Mouse (Mus musculus) MEL (cell line): ENCODE measurements around the gene Safb. TPM values are rescaled to one million over a fixed set of nuclear protein-coding genes. Genes with fewer than 3 reads are reported as not detected.

Source experiments
- DNase-seq: peaks from one replicate; pipeline ENCODE4 v3.0.0; 2011; ENCODE audit warnings: low read depth, low spot score
- H3K27ac ChIP-seq: 2 replicates; pipeline ENCODE4 v1.5.1; 2012; ENCODE audit warnings: low read depth, mild to moderate bottlenecking, control low read depth, low read length, moderate library complexity; ENCODE audit not compliant: control insufficient read depth
- H3K27me3 ChIP-seq, 2 experiments: fragments of 150-350 bp in 1 of 2; sonication (generic) in 1 of 2; 2 replicates each; pipeline ENCODE4 v1.6.1; 2012; ENCODE audit warnings: low read length in 2 of 2, mild to moderate bottlenecking in 2 of 2, improper control_type of control experiment in 1 of 2, moderate library complexity in 1 of 2; ENCODE audit not compliant: insufficient read depth in 2 of 2, control insufficient read depth in 1 of 2
- H3K36me3 ChIP-seq, 2 experiments: 2 replicates each; pipeline ENCODE4 v1.6.1; 2012 to 2014; ENCODE audit warnings: low read length in 2 of 2, improper control_type of control experiment in 1 of 2, inconsistent platforms in 1 of 2, mild to moderate bottlenecking in 1 of 2; ENCODE audit not compliant: insufficient read depth in 2 of 2, control insufficient read depth in 1 of 2
- H3K4me1 ChIP-seq, 2 experiments: fragments of 150-350 bp in 1 of 2; sonication (generic) in 1 of 2; 2 replicates each; pipeline ENCODE4 v1.6.1; 2012; ENCODE audit warnings: low read length in 2 of 2, improper control_type of control experiment in 1 of 2, mild to moderate bottlenecking in 1 of 2; ENCODE audit not compliant: insufficient read depth in 2 of 2, control insufficient read depth in 1 of 2
- H3K4me3 ChIP-seq, 2 experiments: fragments of 150-350 bp in 1 of 2; sonication (generic) in 1 of 2; 2 replicates each; pipeline ENCODE4 v1.5.1; 2012; ENCODE audit warnings: low read depth in 2 of 2, low read length in 2 of 2, mild to moderate bottlenecking in 2 of 2, moderate library complexity in 2 of 2, control low read depth in 1 of 2, improper control_type of control experiment in 1 of 2; ENCODE audit not compliant: control insufficient read depth in 1 of 2, insufficient read depth in 1 of 2
- H3K79me2 ChIP-seq: 2 replicates; pipeline ENCODE4 v1.6.1; 2012; ENCODE audit warnings: mild to moderate bottlenecking, low read length, moderate library complexity; ENCODE audit not compliant: control insufficient read depth, poor library complexity, insufficient read depth
- H3K9ac ChIP-seq: 2 replicates; pipeline ENCODE4 v1.6.1; 2012; ENCODE audit warnings: low read depth, mild to moderate bottlenecking, control low read depth, low read length, moderate library complexity; ENCODE audit not compliant: control insufficient read depth, poor library complexity, severe bottlenecking
- H3K9me3 ChIP-seq: fragments of 150-350 bp; sonication (generic); replicated peaks from 2 replicates; pipeline ENCODE4 v1.6.1; 2012; ENCODE audit warnings: mild to moderate bottlenecking, low read length, improper control_type of control experiment, moderate library complexity; ENCODE audit not compliant: insufficient read depth
- CHD1 ChIP-seq: IDR thresholded peaks from 2 replicates; pipeline ENCODE4 v1.6.1; 2012; ENCODE audit warnings: low read depth, mild to moderate bottlenecking, inconsistent platforms, low read length, improper control_type of control experiment
- CHD2 ChIP-seq: IDR thresholded peaks from 2 replicates; pipeline ENCODE4 v1.6.1; 2011; ENCODE audit warnings: low read length, improper control_type of control experiment
- EP300 ChIP-seq, 2 experiments: IDR thresholded peaks; 2 replicates each; pipeline ENCODE4 v1.6.1; 2011; ENCODE audit warnings: improper control_type of control experiment in 2 of 2, low read length in 2 of 2, low read depth in 1 of 2, mild to moderate bottlenecking in 1 of 2
- HCFC1 ChIP-seq: IDR thresholded peaks from 2 replicates; pipeline ENCODE4 v1.6.1; 2012; ENCODE audit warnings: low read depth, mild to moderate bottlenecking, inconsistent platforms, low read length, improper control_type of control experiment, moderate library complexity
- MAFK ChIP-seq: IDR thresholded peaks from 2 replicates; pipeline ENCODE4 v1.6.1; 2011; ENCODE audit warnings: low read depth, mild to moderate bottlenecking, low read length, improper control_type of control experiment, borderline replicate concordance
- MXI1 ChIP-seq: IDR thresholded peaks from 2 replicates; pipeline ENCODE4 v1.6.1; 2011; ENCODE audit warnings: mild to moderate bottlenecking, low read depth, low read length, improper control_type of control experiment
- MYB ChIP-seq: IDR thresholded peaks from 2 replicates; pipeline ENCODE4 v1.6.1; 2011; ENCODE audit warnings: mild to moderate bottlenecking, low read depth, low read length, improper control_type of control experiment
- NELFE ChIP-seq: IDR thresholded peaks from 2 replicates; pipeline ENCODE4 v1.6.1; 2011; ENCODE audit warnings: low read depth, low read length, improper control_type of control experiment
- NRF1 ChIP-seq: IDR thresholded peaks from 2 replicates; pipeline ENCODE4 v1.6.1; 2014; ENCODE audit warnings: low read depth, mild to moderate bottlenecking, inconsistent platforms, low read length, improper control_type of control experiment, moderate library complexity; ENCODE audit not compliant: poor library complexity, insufficient read depth, severe bottlenecking
- POLR2A ChIP-seq, 2 experiments: IDR thresholded peaks; 2 replicates each; pipeline ENCODE4 v1.6.1; 2011 to 2012; ENCODE audit warnings: low read length in 2 of 2, mild to moderate bottlenecking in 2 of 2, control low read depth in 1 of 2, improper control_type of control experiment in 1 of 2, low read depth in 1 of 2, moderate library complexity in 1 of 2; ENCODE audit not compliant: control insufficient read depth in 1 of 2, insufficient read depth in 1 of 2, poor library complexity in 1 of 2
- RCOR1 ChIP-seq: IDR thresholded peaks from 2 replicates; pipeline ENCODE4 v1.6.1; 2012; ENCODE audit warnings: low read depth, mild to moderate bottlenecking, inconsistent platforms, low read length, improper control_type of control experiment
- SMC3 ChIP-seq: IDR thresholded peaks from 2 replicates; pipeline ENCODE4 v1.6.1; 2011; ENCODE audit warnings: low read depth, low read length, improper control_type of control experiment
- USF2 ChIP-seq, 2 experiments: IDR thresholded peaks; 2 replicates each; pipeline ENCODE4 v1.6.1; 2011 to 2012; ENCODE audit warnings: improper control_type of control experiment in 2 of 2, low read length in 2 of 2, borderline replicate concordance in 1 of 2, inconsistent platforms in 1 of 2, low read depth in 1 of 2, mild to moderate bottlenecking in 1 of 2; ENCODE audit not compliant: insufficient read depth in 1 of 2
- ZKSCAN1 ChIP-seq: IDR thresholded peaks from 2 replicates; pipeline ENCODE4 v1.6.1; 2012; ENCODE audit warnings: low read depth, mild to moderate bottlenecking, inconsistent platforms, low read length, improper control_type of control experiment, moderate library complexity
- ZMIZ1 ChIP-seq: IDR thresholded peaks from 2 replicates; pipeline ENCODE4 v1.6.1; 2012; ENCODE audit warnings: low read depth, mild to moderate bottlenecking, inconsistent platforms, low read length, improper control_type of control experiment, moderate library complexity
- polyA plus RNA-seq, 2 experiments: library from polyadenylated mRNA; stranded (reverse) in 1 of 2; unstranded in 1 of 2; fragments of >175 nt in 1 of 2; fragments of >200 nt in 1 of 2; gene quantifications; 2 replicates each; pipeline versions ENCODE4 v1.2.1 to v1.2.4; 2012; ENCODE audit warnings: low replicate concordance in 2 of 2, low read depth in 1 of 2; ENCODE audit not compliant: insufficient read length in 2 of 2, insufficient read depth in 1 of 2, missing spikeins in 1 of 2
- total RNA-seq: library from RNA; depleted of rRNA; stranded (reverse); fragments of 300-350 nt; gene quantifications from 2 replicates; pipeline ENCODE4 v1.2.3, GENCODE M21; 2012

Safb gene
- total and polyA plus RNA-seq, 3 experiments = 87.3 to 203 TPM; not detected in 1

- Histone ChIP-seq H3K4me1 (no peaks in the 10 kb centered on the region), H3K9ac (no peak overlapping the region), H3K36me3 (peaks cover 0 to 11% of the 10 kb centered on the region in 2 experiments; a peak in 1 of 4 replicates), H3K27me3 (no peaks in the 10 kb centered on the region), H3K4me3 (no peak overlapping the region), H3K79me2 (no peaks in the 10 kb centered on the region), H3K27ac (no peak overlapping the region), H3K9me3 (no peaks in the 10 kb centered on the region)
- DNase-seq = peak; percentile 28
- no peak for TF ChIP-seq ZKSCAN1
- no peak for TF ChIP-seq RCOR1
- TF ChIP-seq HCFC1 = no peak
- no peak for TF ChIP-seq MAFK
- TF ChIP-seq CHD2 = no peak
- no peak for TF ChIP-seq MXI1
- no peak for TF ChIP-seq USF2 (IDR thresholded peaks at IDR 0.05; ENCODE audit: borderline replicate concordance in 1 of 2, insufficient read depth in 1 of 2, low read depth in 1 of 2, low read length in 2 of 2)
- no peak for TF ChIP-seq EP300 (IDR thresholded peaks at IDR 0.05; ENCODE audit: low read depth in 1 of 2, low read length in 2 of 2)
- TF ChIP-seq MYB = no peak
- TF ChIP-seq POLR2A (IDR thresholded peaks at IDR 0.05; ENCODE audit: control insufficient read depth in 1 of 2, insufficient read depth in 1 of 2, low read depth in 1 of 2, low read length in 2 of 2, poor library complexity in 1 of 2) = no peak
- no peak for TF ChIP-seq ZMIZ1
- TF ChIP-seq CHD1 = no peak
- TF ChIP-seq NELFE = no peak
Observed at GRCm38 (mm10) chr17:56559386-56559785, 25.2 kb upstream of the Safb start.

GRCm38 (mm10) chr17:56560131-56560530 lies 24.5 kb upstream of the Safb start:
- Histone ChIP-seq H3K9ac (no peak overlapping the region), H3K27ac (no peak overlapping the region), H3K4me3 (no peak overlapping the region), H3K27me3 (no peaks in the 10 kb centered on the region), H3K4me1 (no peaks in the 10 kb centered on the region), H3K36me3 (peaks cover 0 to 13% of the 10 kb centered on the region in 2 experiments; a peak in 1 of 4 replicates), H3K79me2 (no peaks in the 10 kb centered on the region), H3K9me3 (no peaks in the 10 kb centered on the region)
- no peak for DNase-seq
- TF ChIP-seq POLR2A (IDR thresholded peaks at IDR 0.05; ENCODE audit: control insufficient read depth in 1 of 2, insufficient read depth in 1 of 2, low read depth in 1 of 2, low read length in 2 of 2, poor library complexity in 1 of 2) (0 out of 4 replicates have a peak, but pooled peaks of 1 of the 2 experiments have one; percentile 20), SMC3 (no peak), NRF1 (no peak), RCOR1 (no peak)
